Mouse (Mus musculus) left cerebral cortex, postnatal 14 days (tissue): ENCODE results near the gene Rack1. TPM values are rescaled to one million over a fixed set of nuclear protein-coding genes. Genes with fewer than 3 reads are reported as not detected.

Experiments
- DNase-seq, 2 experiments: peaks; one replicate each; pipeline ENCODE4 v3.0.0; 2021 to 2022; ENCODE audit warnings: low spot score in 2 of 2, mixed read lengths in 1 of 2
- intact Hi-C: fragments of 180-260 bp; cut with DNase I; formaldehyde crosslinking; loops from one replicate; pipeline ENCODE4 v1.15.1; 2025
- total RNA-seq, 2 experiments: library from RNA; stranded (reverse); gene quantifications; 2 replicates each; pipeline ENCODE4 v1.2.3; 2021

The Rack1 gene
- total RNA-seq, 2 experiments from 2014 or later: 252 to 259 TPM

DNA sequence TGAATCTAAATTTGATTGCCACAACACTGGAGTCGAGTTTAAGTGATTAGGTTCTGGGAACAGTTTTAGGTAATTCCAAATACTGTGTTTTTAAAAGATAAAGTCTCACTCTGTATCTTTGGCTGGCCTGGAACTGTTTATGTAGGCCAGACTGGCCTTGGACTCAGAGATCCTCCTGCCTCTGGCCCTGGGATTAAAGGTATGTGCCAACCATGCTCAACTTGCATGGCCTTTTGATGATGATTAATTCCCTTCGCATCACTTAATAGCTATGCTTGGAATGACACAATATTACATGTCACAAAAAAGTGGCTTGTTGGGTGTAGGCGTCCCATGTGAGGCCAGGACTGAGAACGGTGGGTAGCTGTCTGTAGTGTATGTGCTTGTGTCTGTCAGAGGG is 52.1 kb downstream of the Rack1 start:
- DNase-seq: no peak
- intact Hi-C loops: loop anchor here (10.0 kb wide), 1 partner anchor 393 kb away; the partner anchor contains the start of gene Mgat1

DNA sequence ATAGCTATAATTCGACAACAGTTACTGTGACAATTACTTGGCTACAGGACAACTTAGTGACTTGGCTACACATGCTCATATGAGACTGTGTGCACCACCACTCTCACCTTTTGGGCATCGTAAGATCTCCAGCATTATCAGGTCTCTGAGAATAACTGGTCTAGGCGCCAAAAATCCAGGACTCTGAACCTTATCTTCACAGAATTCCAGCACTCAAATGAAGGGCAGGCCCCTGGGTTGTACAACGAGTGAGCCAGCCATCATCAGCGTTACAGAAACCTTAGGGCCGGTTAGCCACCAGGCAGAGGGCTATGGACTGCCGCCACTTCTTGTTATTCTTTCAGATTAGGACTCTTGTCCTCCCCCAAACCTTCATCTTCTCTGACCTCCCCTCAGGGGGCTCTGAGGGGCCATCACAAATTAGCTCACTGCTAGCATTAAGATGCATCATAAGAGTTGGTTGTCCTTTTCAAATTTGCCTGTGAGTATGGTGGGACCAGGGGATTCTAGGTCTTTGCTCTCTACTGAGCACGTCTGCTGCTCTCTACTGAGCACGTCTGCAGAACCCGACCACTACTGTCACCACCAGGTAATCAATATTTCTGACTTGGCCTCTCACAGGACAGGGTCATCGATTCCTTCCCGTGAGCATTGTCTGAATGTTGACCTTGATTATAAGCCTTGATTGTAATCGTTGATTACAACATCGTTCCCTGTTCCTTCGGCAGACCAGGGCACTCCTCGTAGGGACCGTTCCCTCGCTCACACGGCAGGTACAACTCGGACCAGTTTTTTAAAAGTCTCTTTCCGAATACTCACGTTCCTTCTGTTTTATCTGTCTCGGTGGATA is 52.7 kb downstream of the Rack1 start:
- no peak for DNase-seq
- intact Hi-C loops: loop anchor here (10.0 kb wide), 1 partner anchor 392 kb away; the partner anchor contains the start of gene Mgat1

DNA sequence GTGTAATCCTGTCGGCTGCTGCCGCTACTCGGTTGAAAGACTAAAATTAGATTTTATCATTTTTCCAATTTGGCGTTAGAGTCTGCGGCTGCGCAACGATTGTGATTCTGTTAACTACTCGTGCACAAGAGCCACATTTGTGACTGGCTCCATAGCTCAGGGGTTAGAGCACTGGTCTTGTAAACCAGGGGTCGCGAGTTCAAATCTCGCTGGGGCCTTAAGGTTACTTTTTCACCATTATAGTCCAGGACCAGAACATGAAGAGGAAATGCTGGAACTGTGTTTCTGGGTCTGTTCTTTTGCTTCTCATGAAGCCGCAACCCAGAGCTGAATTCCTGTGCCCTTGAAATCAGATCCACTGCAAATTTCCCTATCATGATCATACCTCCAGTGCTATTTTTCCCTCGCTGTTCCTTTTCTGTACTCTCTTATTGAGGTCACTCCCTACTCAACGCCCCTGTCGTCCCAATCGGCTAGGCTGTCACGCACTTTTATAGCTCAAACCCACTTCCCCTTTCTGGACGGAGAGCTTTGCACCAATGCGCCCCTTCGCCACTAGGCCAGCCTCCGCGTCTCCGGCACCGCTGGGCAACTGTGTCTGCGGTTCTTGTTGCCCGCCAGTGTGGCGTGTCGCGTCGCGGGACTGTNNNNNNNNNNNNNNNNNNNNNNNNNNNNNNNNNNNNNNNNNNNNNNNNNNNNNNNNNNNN is 53.5 kb downstream of the Rack1 start:
- peak; percentile 89 to 96 for DNase-seq
- intact Hi-C loops: loop anchor here (10.0 kb wide), 1 partner anchor 391 kb away; the partner anchor contains the start of gene Mgat1

Other genes with a start within 250 kb of the Rack1 start
- gene Trim41, start 17.0 kb downstream of the Rack1 start, total RNA-seq: 10 to 100 TPM; 52.0 to 56.4 TPM
- 1 to 10 TPM; 1.4 to 1.8 TPM for gene Trim7, start 25.8 kb downstream of the Rack1 start, total RNA-seq
- gene Gm12184, start 26.3 kb downstream of the Rack1 start, total RNA-seq: 1 to 10 TPM; 1.2 to 1.6 TPM
- 1 to 10 TPM; 3.7 TPM for gene Irgm1, start 71.4 kb downstream of the Rack1 start, total RNA-seq
- under 1 TPM in 1 of 2 experiments, not detected in 1; 0.29 TPM for gene Gm5431, start 101.9 kb downstream of the Rack1 start, total RNA-seq
- under 1 TPM in 1 of 2 experiments, not detected in 1; 0.70 TPM for gene Psme2b, start 145.9 kb downstream of the Rack1 start, total RNA-seq
- not detected for gene Olfr56, start 178.6 kb downstream of the Rack1 start, total RNA-seq
- gene 9930111J21Rik1, start 179.1 kb downstream of the Rack1 start, total RNA-seq: 1 to 10 TPM in 1 of 2 experiments, under 1 TPM in 1; 0.94 to 1.1 TPM
- under 1 TPM in 1 of 2 experiments, not detected in 1; 0.06 TPM for gene Gm12185, start 191.9 kb downstream of the Rack1 start, total RNA-seq
- gene Tgtp1, start 193.8 kb downstream of the Rack1 start, total RNA-seq: not detected